Mouse (Mus musculus) hindbrain, embryonic 11.5 days (tissue): Measurements from ENCODE around the gene Cpt1a. TPM values are rescaled to one million over a fixed set of nuclear protein-coding genes. Genes with fewer than 3 reads are reported as not detected.

Experiments
- ATAC-seq: fragments of 200-750 bp; cut with Nextera tagmentation; 2 replicates; pipeline ENCODE4 v1.8.0; 2017; ENCODE audit warnings: mild to moderate bottlenecking, moderate TSS enrichment, moderate library complexity; ENCODE audit not compliant: low FRiP score
- DNase-seq: peaks from one replicate; pipeline ENCODE4 v3.0.0-alpha.2; 2015; ENCODE audit warnings: low spot score
- H3K27ac ChIP-seq: fragments of 300-500 bp; sonication (generic); 2 replicates; pipeline ENCODE4 v1.5.1; 2014; ENCODE audit warnings: mild to moderate bottlenecking, low read depth, low read length
- H3K27me3 ChIP-seq: fragments of 300-500 bp; sonication (generic); 2 replicates; pipeline ENCODE4 v1.6.1; 2014; ENCODE audit warnings: mild to moderate bottlenecking, low read length, moderate library complexity, mixed read lengths; ENCODE audit not compliant: control insufficient read depth, insufficient read depth
- H3K36me3 ChIP-seq: fragments of 300-500 bp; sonication (generic); 2 replicates; pipeline ENCODE4 v1.6.1; 2014; ENCODE audit warnings: mild to moderate bottlenecking, low read length, moderate library complexity, mixed read lengths; ENCODE audit not compliant: control insufficient read depth, insufficient read depth
- H3K4me1 ChIP-seq: fragments of 300-500 bp; sonication (generic); replicated peaks from 2 replicates; pipeline ENCODE4 v1.6.1; 2014; ENCODE audit warnings: low read length, mixed read lengths; ENCODE audit not compliant: control insufficient read depth, insufficient read depth
- H3K4me2 ChIP-seq: fragments of 300-500 bp; sonication (generic); replicated peaks from 2 replicates; pipeline ENCODE4 v1.6.1; 2014; ENCODE audit warnings: mild to moderate bottlenecking, low read depth, low read length
- H3K4me3 ChIP-seq: fragments of 300-500 bp; sonication (generic); 2 replicates; pipeline ENCODE4 v1.5.1; 2014; ENCODE audit warnings: low read depth, low read length
- H3K9ac ChIP-seq: fragments of 300-500 bp; sonication (generic); 2 replicates; pipeline ENCODE4 v1.6.1; 2014; ENCODE audit warnings: low read depth, low read length
- H3K9me3 ChIP-seq: fragments of 300-500 bp; sonication (generic); 2 replicates; pipeline ENCODE4 v1.6.1; 2016; ENCODE audit warnings: low read length; ENCODE audit not compliant: control insufficient read depth
- WGBS: fragments of 180-500 bp; shearing (Covaris S2); extraction: QIAGEN DNeasy Blood & Tissue Kit; methylation state at CpG from one replicate; pipeline ENCODE4 v1.1.7; 2014; 5-methylcytosine and 5-hydroxymethylcytosine counted together
- polyA plus RNA-seq: library from polyadenylated mRNA; unstranded; fragments of >200 nt; fragmentation: Nextera tagmentation; extraction: Ambion mirVana; gene quantifications from 2 replicates; pipeline ENCODE4 v1.2.1, GENCODE M21; 2014

Gene Cpt1a
- polyA plus RNA-seq, 1 experiment from 2014 or later = 6.6 TPM

- Histone ChIP-seq H3K36me3 (no peaks in the 10 kb centered on the region), H3K4me3 (no peak overlapping the region), H3K4me1 (no peaks in the 10 kb centered on the region), H3K27ac (no peak overlapping the region), H3K4me2 (no peak overlapping the region), H3K9ac (no peak overlapping the region), H3K9me3 (no peaks in the 10 kb centered on the region), H3K27me3 (no peaks in the 10 kb centered on the region)
- WGBS = 88% methylated on average over 1 of the region's 1 CpGs
- ATAC-seq = no peak
- no peak for DNase-seq
These were observed 70.2 kb downstream of the Cpt1a start for GRCm38 (mm10) chr19:3392384-3392783.

- Histone ChIP-seq H3K9ac (no peak overlapping the region), H3K4me2 (no peak overlapping the region), H3K4me3 (no peak overlapping the region), H3K9me3 (no peaks in the 10 kb centered on the region), H3K4me1 (no peaks in the 10 kb centered on the region), H3K36me3 (no peaks in the 10 kb centered on the region), H3K27me3 (no peaks in the 10 kb centered on the region), H3K27ac (no peak overlapping the region)
- DNase-seq (no peak), ATAC-seq (no peak)
- 80% methylated on average over 3 of the region's 3 CpGs for WGBS
These were observed 72.1 kb downstream of the Cpt1a start for GRCm38 (mm10) chr19:3394216-3394615.

GRCm38 (mm10) chr19:3400057-3400456, 77.9 kb downstream of the Cpt1a start:
- Histone ChIP-seq H3K4me3 (no peak overlapping the region), H3K27ac (no peak overlapping the region), H3K4me2 (no peak overlapping the region), H3K9me3 (0 out of 2 replicates have a peak, but pooled peaks cover 2% of the 10 kb centered on the region), H3K27me3 (no peaks in the 10 kb centered on the region), H3K36me3 (no peaks in the 10 kb centered on the region), H3K9ac (no peak overlapping the region), H3K4me1 (no peaks in the 10 kb centered on the region)
- no peak for DNase-seq
- 87% methylated on average over 4 of the region's 4 CpGs for WGBS
- no peak for ATAC-seq

DNA sequence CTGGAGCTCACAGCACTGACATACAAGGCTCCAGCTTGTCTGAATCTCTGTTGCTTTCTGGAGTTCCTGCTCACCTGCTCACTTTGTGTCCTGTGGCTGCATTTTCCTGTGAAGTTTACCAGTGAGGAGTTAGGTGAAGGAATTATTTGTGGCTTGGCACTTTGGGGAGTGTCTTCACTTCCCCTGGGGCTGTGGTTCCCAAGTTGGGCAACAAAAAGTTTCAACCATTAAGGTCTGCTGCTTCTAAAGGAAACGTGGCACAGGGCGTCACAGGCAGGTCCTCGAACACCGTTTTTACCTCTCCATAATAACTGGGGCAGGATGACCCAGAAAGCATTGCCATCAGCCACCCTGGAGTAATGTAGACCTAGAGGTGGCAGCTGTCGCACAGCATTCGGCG, 79.4 kb downstream of the Cpt1a start:
- Histone ChIP-seq H3K9me3 (0 out of 2 replicates have a peak, but pooled peaks cover 2% of the 10 kb centered on the region), H3K36me3 (no peaks in the 10 kb centered on the region), H3K27ac (no peak overlapping the region), H3K4me1 (no peaks in the 10 kb centered on the region), H3K9ac (no peak overlapping the region), H3K4me3 (no peak overlapping the region), H3K27me3 (no peaks in the 10 kb centered on the region), H3K4me2 (no peak overlapping the region)
- ATAC-seq (no peak), DNase-seq (no peak)
- WGBS = 84% methylated on average over 7 of the region's 7 CpGs

GRCm38 (mm10) chr19:3401943-3402342, 79.8 kb downstream of the Cpt1a start:
- no peak for ATAC-seq
- Histone ChIP-seq H3K36me3 (no peaks in the 10 kb centered on the region), H3K27ac (no peak overlapping the region), H3K4me1 (no peaks in the 10 kb centered on the region), H3K9ac (no peak overlapping the region), H3K27me3 (no peaks in the 10 kb centered on the region), H3K9me3 (0 out of 2 replicates have a peak, but pooled peaks cover 2% of the 10 kb centered on the region), H3K4me2 (no peak overlapping the region), H3K4me3 (no peak overlapping the region)
- WGBS = 64% methylated on average over 7 of the region's 7 CpGs
- no peak for DNase-seq

DNA sequence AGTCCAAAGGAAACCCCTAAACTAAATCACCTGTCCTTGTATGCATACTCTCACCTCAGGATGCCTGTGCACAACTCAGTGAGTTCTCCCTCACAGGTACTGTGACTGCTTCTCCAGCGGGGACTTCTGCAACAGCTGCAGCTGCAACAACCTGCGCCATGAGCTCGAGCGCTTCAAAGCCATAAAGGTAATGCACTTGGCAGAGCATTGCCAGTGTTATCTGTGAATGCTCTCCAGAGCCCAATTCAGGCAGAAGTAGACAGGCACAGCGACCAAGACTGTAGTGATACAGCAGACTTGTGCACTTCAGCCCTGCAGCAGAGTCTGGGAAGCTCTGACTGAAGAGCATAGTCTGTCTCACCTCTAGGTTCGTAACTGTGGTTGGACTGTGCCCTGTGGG, 80.3 kb downstream of the Cpt1a start:
- Histone ChIP-seq H3K27me3 (no peaks in the 10 kb centered on the region), H3K36me3 (no peaks in the 10 kb centered on the region), H3K4me2 (no peak overlapping the region), H3K4me1 (no peaks in the 10 kb centered on the region), H3K9ac (no peak overlapping the region), H3K27ac (no peak overlapping the region), H3K9me3 (0 out of 2 replicates have a peak, but pooled peaks cover 2% of the 10 kb centered on the region), H3K4me3 (no peak overlapping the region)
- 80% methylated on average over 6 of the region's 6 CpGs for WGBS
- no peak for DNase-seq
- ATAC-seq = no peak

DNA sequence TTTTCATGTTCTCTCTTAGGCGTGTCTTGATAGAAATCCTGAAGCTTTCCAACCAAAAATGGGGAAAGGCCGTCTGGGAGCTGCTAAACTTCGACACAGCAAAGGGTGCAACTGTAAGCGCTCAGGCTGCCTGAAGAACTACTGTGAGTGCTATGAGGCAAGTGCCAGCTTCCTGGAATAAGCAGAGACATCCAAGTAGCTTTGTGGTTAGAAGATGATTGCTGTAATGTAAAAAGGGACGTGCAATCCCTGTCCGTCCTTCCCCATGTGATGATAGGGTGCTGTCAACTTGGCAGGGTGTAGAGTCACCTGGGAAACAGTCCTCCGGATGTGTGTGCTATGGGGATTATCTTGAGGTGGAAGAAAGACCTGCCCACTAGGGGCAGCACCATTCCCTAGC, 81.9 kb downstream of the Cpt1a start:
- Histone ChIP-seq H3K4me3 (no peak overlapping the region), H3K4me1 (no peaks in the 10 kb centered on the region), H3K27me3 (no peaks in the 10 kb centered on the region), H3K27ac (no peak overlapping the region), H3K9me3 (0 out of 2 replicates have a peak, but pooled peaks cover 2% of the 10 kb centered on the region), H3K4me2 (no peak overlapping the region), H3K9ac (no peak overlapping the region), H3K36me3 (no peaks in the 10 kb centered on the region)
- ATAC-seq (no peak), DNase-seq (no peak)
- 81% methylated on average over 7 of the region's 7 CpGs for WGBS

- ATAC-seq = no peak
- H3K4me1 ChIP-seq = no peaks in the 10 kb centered on the region
- H3K36me3 ChIP-seq = no peaks in the 10 kb centered on the region
- no peaks in the 10 kb centered on the region for H3K27me3 ChIP-seq
- no peak for DNase-seq
- 71% methylated on average over 1 of the region's 1 CpGs for WGBS
- H3K4me2 ChIP-seq = no peak overlapping the region
- H3K4me3 ChIP-seq = no peak overlapping the region
- H3K27ac ChIP-seq = no peak overlapping the region
- 0 out of 2 replicates have a peak, but pooled peaks cover 2% of the 10 kb centered on the region for H3K9me3 ChIP-seq
- H3K9ac ChIP-seq = no peak overlapping the region
These were observed 83.6 kb downstream of the Cpt1a start for GRCm38 (mm10) chr19:3405531-3406281.

DNA sequence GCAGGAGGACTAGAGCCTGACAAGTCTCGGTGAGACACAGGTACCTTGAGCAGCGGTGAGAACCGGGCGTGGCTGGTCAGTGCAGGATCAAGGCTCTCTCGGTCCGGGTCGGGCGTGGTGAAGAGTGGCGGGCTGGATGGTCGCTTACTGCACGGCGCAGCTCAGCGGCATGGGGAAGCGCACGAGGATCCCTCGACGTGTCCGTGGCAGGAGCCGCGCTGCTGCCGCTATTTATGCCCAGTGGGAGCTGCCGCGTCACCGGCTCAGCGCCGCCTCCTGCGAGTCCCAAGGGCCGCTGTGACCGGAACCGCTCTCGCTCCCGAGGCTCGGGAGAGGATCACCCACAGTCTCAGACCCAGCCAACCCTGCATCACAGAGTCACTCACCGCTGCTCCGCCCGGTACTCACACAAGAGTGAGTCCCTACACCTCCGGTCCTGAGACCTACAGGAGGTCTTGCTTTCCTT, 92.2 kb downstream of the Cpt1a start, which contains the start of gene Gal:
TSS of gene Gal (minus strand) at position 277 of the 466 bp plus-strand sequence.
- Histone ChIP-seq H3K9me3 (no peaks in the 10 kb centered on the region), H3K27ac (no peak within 1 kb of the TSS), H3K4me1 (no peaks in the 10 kb centered on the region), H3K4me3 (peak within 1 kb of the TSS; percentile 23), H3K27me3 (peaks cover 19% of the 10 kb centered on the region), H3K9ac (0 out of 2 replicates have a peak within 1 kb of the TSS, but pooled peaks have one; percentile 11), H3K36me3 (no peaks in the 10 kb centered on the region), H3K4me2 (peak within 1 kb of the TSS; percentile 46)
- ATAC-seq (peak; percentile 33; the same call in 1 of the 2 replicates), DNase-seq (peak; percentile 42)
- 6% methylated on average over 28 of the region's 37 CpGs for WGBS
